Mouse (Mus musculus): Measurements from ENCODE around the gene Aqp3.

DNA sequence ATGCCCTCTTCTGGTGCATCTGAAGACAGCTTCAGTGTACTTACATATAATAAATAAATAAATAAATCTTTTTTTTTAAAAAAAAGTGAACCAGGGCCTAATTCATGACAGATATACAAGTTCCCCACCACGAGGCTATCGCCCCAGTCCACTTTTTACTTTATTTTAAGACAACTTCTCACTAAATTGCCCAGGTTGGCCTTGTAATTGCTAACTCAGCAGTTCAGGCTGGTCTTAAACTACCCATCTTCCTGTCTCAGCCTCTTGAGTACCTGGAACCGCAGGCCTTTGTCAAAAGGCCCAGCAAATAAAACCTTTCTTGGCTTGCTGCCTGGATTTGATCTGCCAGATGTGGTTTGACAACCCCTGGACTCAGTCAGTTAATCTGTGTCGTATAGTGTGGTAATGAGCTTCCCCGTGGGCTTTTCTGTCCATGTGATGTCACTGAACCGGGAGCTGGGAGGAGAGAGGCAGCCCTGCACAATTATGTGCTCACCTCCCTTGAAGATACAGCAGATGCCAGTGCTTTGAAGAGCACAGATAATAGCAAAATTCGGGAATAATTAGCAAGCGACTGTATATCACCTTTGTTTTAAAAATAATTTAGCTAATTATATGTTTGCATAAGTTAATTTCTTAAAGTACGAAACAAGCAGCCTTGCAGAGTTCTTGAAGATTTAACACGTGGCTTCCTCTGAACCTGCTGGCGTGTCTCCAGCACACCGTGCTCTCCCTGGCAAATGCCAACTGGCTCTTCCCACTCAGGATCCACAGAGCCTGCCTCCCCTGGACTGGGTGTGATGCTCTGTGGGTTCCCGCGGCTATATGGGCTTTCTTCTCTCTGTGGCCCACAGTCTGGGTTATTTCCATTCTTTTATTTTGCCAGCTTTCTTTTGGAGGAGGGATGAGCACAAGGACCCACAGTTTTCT is 26.2 kb downstream of the Aqp3 start:
- TF ChIP-seq POLR2A (IDR thresholded peaks at IDR 0.05; ENCODE audit: insufficient read depth, low read depth, low read length) (no peak), CTCF (IDR thresholded peaks at IDR 0.05; ENCODE audit: insufficient read depth, low read depth, low read length) (no peak)

All from olfactory bulb, adult 2 months (tissue).